Mouse (Mus musculus) hindbrain, embryonic 14.5 days (tissue): ENCODE data around the gene Cmah. TPM values are rescaled to one million over a fixed set of nuclear protein-coding genes. Genes with fewer than 3 reads are reported as not detected.

Source experiments
- ATAC-seq: fragments of 200-750 bp; cut with Nextera tagmentation; 2 replicates; pipeline ENCODE4 v1.8.0; 2017; ENCODE audit warnings: moderate number of reproducible peaks, mild to moderate bottlenecking, moderate TSS enrichment, moderate library complexity; ENCODE audit not compliant: low FRiP score
- DNase-seq: peaks from one replicate; pipeline ENCODE4 v3.0.0-alpha.2; 2015; ENCODE audit warnings: low spot score
- H3K27ac ChIP-seq: fragments of 300-500 bp; sonication (generic); 2 replicates; pipeline ENCODE4 v1.5.1; 2014; ENCODE audit warnings: mild to moderate bottlenecking, moderate library complexity
- H3K27me3 ChIP-seq: fragments of 300-500 bp; sonication (generic); 2 replicates; pipeline ENCODE4 v1.6.1; 2014; ENCODE audit warnings: mild to moderate bottlenecking, low read length, mixed read lengths; ENCODE audit not compliant: control insufficient read depth, insufficient read depth
- H3K36me3 ChIP-seq: fragments of 300-500 bp; sonication (generic); replicated peaks from 2 replicates; pipeline ENCODE4 v1.6.1; 2014; ENCODE audit not compliant: control insufficient read depth, insufficient read depth
- H3K4me1 ChIP-seq: fragments of 300-500 bp; sonication (generic); replicated peaks from 2 replicates; pipeline ENCODE4 v1.6.1; 2014; ENCODE audit warnings: antibody characterized with exemption, low read length, mixed read lengths; ENCODE audit not compliant: control insufficient read depth, insufficient read depth
- H3K4me2 ChIP-seq: fragments of 300-500 bp; sonication (generic); replicated peaks from 2 replicates; pipeline ENCODE4 v1.6.1; 2014; ENCODE audit warnings: mild to moderate bottlenecking, moderate library complexity
- H3K4me3 ChIP-seq: fragments of 300-500 bp; sonication (generic); replicated peaks from 2 replicates; pipeline ENCODE4 v1.5.1; 2014; ENCODE audit warnings: mild to moderate bottlenecking, low read length
- H3K9ac ChIP-seq: fragments of 300-500 bp; sonication (generic); 2 replicates; pipeline ENCODE4 v1.6.1; 2014
- H3K9me3 ChIP-seq: fragments of 300-500 bp; sonication (generic); 2 replicates; pipeline ENCODE4 v1.6.1; 2016; ENCODE audit warnings: low read length; ENCODE audit not compliant: control insufficient read depth
- WGBS: fragments of 180-500 bp; shearing (Covaris S2); extraction: QIAGEN DNeasy Blood & Tissue Kit; methylation state at CpG from one replicate; pipeline ENCODE4 v1.1.7; 2014; 5-methylcytosine and 5-hydroxymethylcytosine counted together
- polyA plus RNA-seq: library from polyadenylated mRNA; unstranded; fragments of >200 nt; fragmentation: Nextera tagmentation; extraction: Ambion mirVana; gene quantifications from 2 replicates; pipeline ENCODE4 v1.2.1, GENCODE M21; 2014

Gene Cmah
- polyA plus RNA-seq, 1 experiment from 2014 or later = 0.32 TPM

DNA sequence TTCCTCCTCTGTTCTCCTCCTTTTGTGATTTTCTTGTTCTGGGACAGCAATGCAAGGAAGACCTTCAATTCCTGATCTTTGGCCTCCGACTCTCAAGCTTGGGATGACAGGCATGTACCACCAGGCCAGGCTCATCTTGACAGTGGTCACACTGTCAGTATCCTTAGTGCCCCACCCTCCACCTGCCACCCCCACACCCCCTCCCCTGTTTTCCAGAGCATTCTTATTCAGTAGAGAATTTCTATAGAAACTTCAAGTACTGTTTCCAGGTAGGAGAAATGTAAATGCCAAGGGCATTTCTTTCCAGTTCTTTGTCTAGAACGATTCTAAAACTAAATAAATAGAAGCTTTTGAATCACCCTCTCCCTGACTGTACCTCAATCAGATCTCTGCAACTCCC lies 190.6 kb downstream of the Cmah start:
- 54% methylated on average over 2 of the region's 2 CpGs for WGBS
- no peak for DNase-seq

GRCm38 (mm10) chr13:24518887-24519286 lies 191.7 kb downstream of the Cmah start:
- H3K4me2 ChIP-seq = no peak overlapping the region
- DNase-seq (peak; percentile 45), ATAC-seq (no peak)
- no peak overlapping the region for H3K4me3 ChIP-seq
- no peak overlapping the region for H3K27ac ChIP-seq
- peaks cover 21% of the 10 kb centered on the region for H3K4me1 ChIP-seq
- H3K9ac ChIP-seq = no peak overlapping the region
- no peaks in the 10 kb centered on the region for H3K36me3 ChIP-seq
- H3K9me3 ChIP-seq = no peaks in the 10 kb centered on the region
- 34% methylated on average over 6 of the region's 6 CpGs for WGBS
- H3K27me3 ChIP-seq = no peaks in the 10 kb centered on the region

More for the DNA sequence above, 190.6 kb downstream of the Cmah start:
- Histone ChIP-seq H3K4me3 (no peak overlapping the region), H3K9me3 (no peaks in the 10 kb centered on the region), H3K36me3 (no peaks in the 10 kb centered on the region), H3K27ac (no peak overlapping the region), H3K9ac (no peak overlapping the region), H3K4me2 (no peak overlapping the region), H3K27me3 (no peaks in the 10 kb centered on the region), H3K4me1 (peaks cover 21% of the 10 kb centered on the region)
- ATAC-seq = no peak

DNA sequence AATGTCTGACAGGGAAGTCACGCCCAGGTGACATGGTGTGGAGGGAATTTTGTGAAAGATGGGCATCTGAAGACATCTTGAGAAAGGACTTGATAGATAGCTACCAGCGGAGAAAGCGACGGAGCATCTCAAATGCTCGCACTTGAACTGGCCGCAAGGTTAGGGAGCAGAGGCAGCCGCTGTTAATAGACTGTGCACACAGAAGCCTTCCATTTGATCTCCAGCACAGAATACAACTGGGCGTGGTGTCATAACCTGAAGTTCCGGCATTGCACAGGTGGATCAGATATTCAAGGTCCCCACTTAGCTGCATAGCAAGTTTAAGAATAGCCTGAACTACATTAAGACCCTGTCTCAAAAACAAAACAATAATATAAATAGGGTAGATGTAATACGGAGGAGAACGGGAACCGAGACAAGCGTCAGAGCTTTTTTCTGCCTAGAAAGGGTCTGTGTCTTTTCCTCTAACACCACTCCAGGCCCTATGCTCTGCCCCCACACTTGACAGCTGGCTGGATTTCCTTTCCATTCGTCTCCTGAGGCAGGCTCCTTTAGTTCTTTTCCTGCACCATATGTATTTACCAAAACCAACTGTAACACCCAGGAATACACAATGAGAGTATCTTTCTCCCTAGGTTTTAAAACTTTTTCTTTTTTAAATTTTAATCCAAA lies 192.9 kb downstream of the Cmah start:
- 82% methylated on average over 14 of the region's 14 CpGs for WGBS
- DNase-seq (no peak), ATAC-seq (no peak)
- H3K4me1 ChIP-seq = peaks cover 21% of the 10 kb centered on the region
- H3K27me3 ChIP-seq = no peaks in the 10 kb centered on the region
- H3K36me3 ChIP-seq = no peaks in the 10 kb centered on the region
- H3K9ac ChIP-seq = no peak overlapping the region
- no peak overlapping the region for H3K4me3 ChIP-seq
- H3K27ac ChIP-seq = no peak overlapping the region
- no peak overlapping the region for H3K4me2 ChIP-seq
- H3K9me3 ChIP-seq = no peaks in the 10 kb centered on the region

DNA sequence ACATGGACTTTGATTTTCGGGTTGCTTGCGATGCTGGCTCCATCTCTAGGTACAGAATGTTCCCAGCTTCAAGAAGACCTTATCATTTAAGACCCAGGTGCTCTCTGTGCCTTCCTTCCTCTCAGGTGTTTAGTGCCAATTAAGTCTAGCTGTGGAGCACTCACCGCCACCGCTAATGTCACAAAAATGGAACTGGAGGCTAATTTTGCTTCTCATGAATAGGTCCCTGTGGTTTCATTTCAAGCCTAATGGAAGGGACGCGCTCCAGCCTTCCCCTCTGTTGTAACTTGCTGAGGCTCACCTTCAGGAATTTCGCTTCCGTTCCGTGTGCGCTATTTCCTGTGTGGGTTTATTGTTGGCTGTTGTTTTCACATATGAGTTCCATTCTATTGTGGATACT lies 193.6 kb downstream of the Cmah start:
- no peak for DNase-seq
- no peak for ATAC-seq
- Histone ChIP-seq H3K9me3 (no peaks in the 10 kb centered on the region), H3K9ac (no peak overlapping the region), H3K27me3 (no peaks in the 10 kb centered on the region), H3K4me3 (no peak overlapping the region), H3K4me1 (peaks cover 21% of the 10 kb centered on the region), H3K27ac (no peak overlapping the region), H3K4me2 (peak overlapping the region; percentile 36), H3K36me3 (no peaks in the 10 kb centered on the region)
- 74% methylated on average over 10 of the region's 10 CpGs for WGBS

GRCm38 (mm10) chr13:24521446-24522342 lies 194.5 kb downstream of the Cmah start:
- DNase-seq (peak; percentile 76), ATAC-seq (peak; percentile 81)
- no peaks in the 10 kb centered on the region for H3K36me3 ChIP-seq
- H3K4me2 ChIP-seq = peak overlapping the region; percentile 36
- peak overlapping the region; percentile 33; the same call in 1 of the 2 replicates for H3K27ac ChIP-seq
- 21% methylated on average over 18 of the region's 18 CpGs for WGBS
- peaks cover 21% of the 10 kb centered on the region for H3K4me1 ChIP-seq
- H3K4me3 ChIP-seq = no peak overlapping the region
- no peaks in the 10 kb centered on the region for H3K9me3 ChIP-seq
- H3K27me3 ChIP-seq = no peaks in the 10 kb centered on the region
- H3K9ac ChIP-seq = no peak overlapping the region

DNA sequence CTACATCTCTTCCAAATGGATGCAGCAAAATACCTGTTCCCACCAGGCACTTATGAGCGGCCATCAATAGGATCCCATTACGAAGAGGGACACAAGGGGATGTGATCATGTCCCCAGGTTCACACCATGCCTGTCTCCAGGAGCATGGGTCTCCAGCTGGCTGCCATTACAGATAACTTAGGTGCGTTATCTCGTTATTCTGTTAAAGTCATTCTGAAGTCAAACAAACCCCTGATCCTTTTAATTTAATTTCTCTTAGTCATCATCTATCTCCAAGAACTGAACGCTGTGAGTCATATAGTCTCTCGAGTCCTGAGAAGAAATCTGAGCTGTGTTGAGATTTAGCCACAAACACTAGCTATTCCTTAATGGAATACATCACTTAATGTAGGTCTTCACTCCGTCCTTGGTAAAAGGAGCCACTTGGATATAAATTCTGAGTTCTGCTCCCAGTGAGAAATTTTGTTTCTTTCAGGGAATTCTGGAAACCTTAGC lies 195.2 kb downstream of the Cmah start:
- DNase-seq = no peak
- Histone ChIP-seq H3K9ac (no peak overlapping the region), H3K27ac (no peak overlapping the region), H3K4me1 (peaks cover 21% of the 10 kb centered on the region), H3K9me3 (no peaks in the 10 kb centered on the region), H3K4me3 (no peak overlapping the region), H3K36me3 (no peaks in the 10 kb centered on the region), H3K27me3 (no peaks in the 10 kb centered on the region), H3K4me2 (no peak overlapping the region)
- 78% methylated on average over 7 of the region's 7 CpGs for WGBS
- no peak for ATAC-seq

DNA sequence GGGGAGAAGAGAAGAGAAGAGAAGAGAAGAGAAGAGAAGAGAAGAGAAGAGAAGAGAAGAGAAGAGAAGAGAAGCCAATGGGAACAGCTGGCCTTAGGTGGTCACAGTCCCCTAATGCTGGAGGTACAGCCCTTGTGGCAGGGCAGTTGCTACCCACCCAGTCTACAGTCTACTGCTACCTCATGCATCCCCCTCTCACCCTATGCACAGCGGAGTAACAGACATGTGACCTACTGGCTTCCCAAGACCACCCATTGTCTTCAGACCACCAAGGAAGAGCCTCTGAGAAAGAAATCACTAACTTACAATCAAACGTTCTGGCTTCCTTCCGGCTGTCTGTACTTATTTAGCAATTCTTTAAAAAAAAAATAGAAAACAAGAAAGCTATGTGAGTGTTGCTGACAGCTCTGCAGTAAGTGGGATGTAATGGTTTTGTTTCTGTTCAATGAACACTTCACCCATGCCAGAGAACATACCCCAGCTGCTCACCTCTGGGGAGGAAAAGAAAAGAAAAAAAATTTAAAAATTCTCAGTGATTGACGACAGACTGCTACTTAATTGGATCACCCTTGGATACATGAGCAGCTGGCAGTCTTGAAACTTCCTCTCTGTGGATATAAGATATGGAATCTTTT lies 196.5 kb downstream of the Cmah start:
- H3K27me3 ChIP-seq = no peaks in the 10 kb centered on the region
- peaks cover 21% of the 10 kb centered on the region for H3K4me1 ChIP-seq
- DNase-seq (no peak), ATAC-seq (no peak)
- no peak overlapping the region for H3K27ac ChIP-seq
- H3K4me3 ChIP-seq = no peak overlapping the region
- H3K9ac ChIP-seq = no peak overlapping the region
- no peaks in the 10 kb centered on the region for H3K36me3 ChIP-seq
- no peak overlapping the region for H3K4me2 ChIP-seq
- H3K9me3 ChIP-seq = no peaks in the 10 kb centered on the region
- 60% methylated on average over 4 of the region's 4 CpGs for WGBS

GRCm38 (mm10) chr13:24524468-24524867 lies 197.3 kb downstream of the Cmah start:
- no peak for ATAC-seq

GRCm38 (mm10) chr13:24525551-24525950 lies 198.3 kb downstream of the Cmah start:
- H3K27me3 ChIP-seq = no peaks in the 10 kb centered on the region
- ATAC-seq = no peak
- no peak overlapping the region for H3K4me2 ChIP-seq
- H3K4me3 ChIP-seq = no peak overlapping the region
- H3K9me3 ChIP-seq = no peaks in the 10 kb centered on the region
- DNase-seq = no peak
- no peak overlapping the region for H3K9ac ChIP-seq
- no peaks in the 10 kb centered on the region for H3K36me3 ChIP-seq
- WGBS = 72% methylated on average over 3 of the region's 3 CpGs
- no peak overlapping the region for H3K27ac ChIP-seq
- peaks cover 21% of the 10 kb centered on the region for H3K4me1 ChIP-seq

More at GRCm38 (mm10) chr13:24524468-24524867, 197.3 kb downstream of the Cmah start:
- peaks cover 21% of the 10 kb centered on the region for H3K4me1 ChIP-seq
- 51% methylated on average over 1 of the region's 1 CpGs for WGBS
- no peak overlapping the region for H3K9ac ChIP-seq
- no peaks in the 10 kb centered on the region for H3K27me3 ChIP-seq
- H3K4me3 ChIP-seq = no peak overlapping the region
- no peak overlapping the region for H3K27ac ChIP-seq
- no peak for DNase-seq
- no peaks in the 10 kb centered on the region for H3K9me3 ChIP-seq
- H3K4me2 ChIP-seq = no peak overlapping the region
- H3K36me3 ChIP-seq = no peaks in the 10 kb centered on the region
